Mouse (Mus musculus): ENCODE data around the gene Gm9745. TPM values are rescaled to one million over a fixed set of nuclear protein-coding genes. Genes with fewer than 3 reads are reported as not detected.
"Not testable (repeated sequence)": the region's sequence is repeated elsewhere in the genome, so short reads cannot be mapped to it uniquely, and the experiment has no call there.

The Gm9745 gene
- total and polyA plus RNA-seq, 2 experiments from 2014 or later: not detected

- WGBS: 81% methylated on average over 2 of the region's 2 CpGs
- not testable (repeated sequence) for H3K4me1 ChIP-seq (ENCODE audit: insufficient read depth, low read length); ATAC-seq (ENCODE audit: low FRiP score); H3K27me3 ChIP-seq (ENCODE audit: insufficient read depth, low read length); DNase-seq (ENCODE audit: low spot score); H3K9me3 ChIP-seq (ENCODE audit: low read length); H3K9ac ChIP-seq (replicated peaks; ENCODE audit: low read length, poor library complexity, severe bottlenecking); H3K4me2 ChIP-seq (ENCODE audit: low read depth, low read length, poor library complexity, severe bottlenecking); H3K4me3 ChIP-seq (ENCODE audit: low read depth, low read length); H3K27ac ChIP-seq (ENCODE audit: low read depth, low read length); H3K36me3 ChIP-seq (ENCODE audit: insufficient read depth, low read length)
Observed at GRCm38 (mm10) chr13:8955127-8955526, 7.1 kb upstream of the Gm9745 start.

GRCm38 (mm10) chr13:8952563-8952962 lies 4.5 kb upstream of the Gm9745 start, which contains the start of gene Idi2:
Idi2 (plus strand) TSS chr13:8952863.
- H3K4me2 ChIP-seq (ENCODE audit: low read depth, low read length, poor library complexity, severe bottlenecking); H3K36me3 ChIP-seq (ENCODE audit: insufficient read depth, low read length); H3K27ac ChIP-seq (ENCODE audit: low read depth, low read length); H3K27me3 ChIP-seq (ENCODE audit: insufficient read depth, low read length); ATAC-seq (ENCODE audit: low FRiP score); H3K9ac ChIP-seq (replicated peaks; ENCODE audit: low read length, poor library complexity, severe bottlenecking); H3K4me1 ChIP-seq (ENCODE audit: insufficient read depth, low read length); DNase-seq (ENCODE audit: low spot score); H3K9me3 ChIP-seq (ENCODE audit: low read length); H3K4me3 ChIP-seq (ENCODE audit: low read depth, low read length): not testable (repeated sequence)

DNA sequence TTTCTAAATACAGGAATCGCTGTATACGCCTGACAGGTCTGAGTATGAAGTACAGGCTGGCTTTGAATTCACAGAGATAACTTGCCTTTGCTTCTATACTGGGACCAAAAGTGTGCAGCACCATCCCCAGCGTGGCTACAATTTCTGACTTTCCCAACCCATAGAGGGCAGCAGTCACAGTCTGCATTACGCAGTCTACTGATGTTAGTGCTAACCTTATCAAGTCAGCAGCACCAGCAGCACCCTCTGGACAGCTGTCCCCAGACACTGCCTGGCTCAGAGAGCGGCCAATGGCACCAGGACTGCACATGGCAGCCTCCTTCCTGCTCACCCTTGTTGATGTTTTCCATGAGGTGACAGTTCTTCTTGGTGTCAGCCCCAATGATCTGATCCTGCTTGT lies 4.2 kb downstream of the Gm9745 start:
- not testable (repeated sequence) for H3K36me3 ChIP-seq (ENCODE audit: insufficient read depth, low read length); ATAC-seq (ENCODE audit: low FRiP score); H3K27ac ChIP-seq (ENCODE audit: low read depth, low read length); H3K27me3 ChIP-seq (ENCODE audit: insufficient read depth, low read length); H3K9me3 ChIP-seq (ENCODE audit: low read length); H3K4me1 ChIP-seq (ENCODE audit: insufficient read depth, low read length); DNase-seq (ENCODE audit: low spot score); H3K4me2 ChIP-seq (ENCODE audit: low read depth, low read length, poor library complexity, severe bottlenecking); H3K9ac ChIP-seq (replicated peaks; ENCODE audit: low read length, poor library complexity, severe bottlenecking); H3K4me3 ChIP-seq (ENCODE audit: low read depth, low read length)
- no CpG with 5 or more reads among the region's 5 CpGs for WGBS

DNA sequence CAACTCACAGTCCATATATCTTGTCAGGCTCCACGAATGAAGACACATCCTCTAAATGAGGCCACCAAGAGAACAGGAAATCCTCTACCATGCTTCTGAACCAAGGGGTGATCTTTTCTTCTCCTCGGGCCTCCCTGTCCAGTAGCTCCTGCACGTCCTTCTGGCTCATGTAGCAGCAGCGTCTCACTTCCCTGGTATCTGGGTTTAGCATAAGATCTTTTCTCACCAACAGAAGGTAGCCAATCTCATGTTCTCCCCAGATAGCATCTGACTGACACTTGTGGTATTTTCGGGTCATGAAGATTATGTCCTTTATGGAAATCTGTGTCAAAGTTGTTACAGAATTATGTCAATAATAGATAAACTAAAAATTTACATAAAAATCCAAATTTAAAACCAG lies 6.3 kb downstream of the Gm9745 start:
- DNase-seq (ENCODE audit: low spot score); H3K36me3 ChIP-seq (ENCODE audit: insufficient read depth, low read length); H3K27me3 ChIP-seq (ENCODE audit: insufficient read depth, low read length); ATAC-seq (ENCODE audit: low FRiP score); H3K4me1 ChIP-seq (ENCODE audit: insufficient read depth, low read length); H3K9me3 ChIP-seq (ENCODE audit: low read length); H3K9ac ChIP-seq (replicated peaks; ENCODE audit: low read length, poor library complexity, severe bottlenecking); H3K4me2 ChIP-seq (ENCODE audit: low read depth, low read length, poor library complexity, severe bottlenecking); H3K27ac ChIP-seq (ENCODE audit: low read depth, low read length); H3K4me3 ChIP-seq (ENCODE audit: low read depth, low read length): not testable (repeated sequence)
- WGBS: 80% methylated on average over 1 of the region's 5 CpGs

GRCm38 (mm10) chr13:8941110-8941509 lies 6.9 kb downstream of the Gm9745 start:
- H3K9me3 ChIP-seq (ENCODE audit: low read length); H3K27me3 ChIP-seq (ENCODE audit: insufficient read depth, low read length); H3K4me2 ChIP-seq (ENCODE audit: low read depth, low read length, poor library complexity, severe bottlenecking); H3K4me3 ChIP-seq (ENCODE audit: low read depth, low read length); H3K36me3 ChIP-seq (ENCODE audit: insufficient read depth, low read length); H3K27ac ChIP-seq (ENCODE audit: low read depth, low read length); H3K9ac ChIP-seq (replicated peaks; ENCODE audit: low read length, poor library complexity, severe bottlenecking); ATAC-seq (ENCODE audit: low FRiP score); H3K4me1 ChIP-seq (ENCODE audit: insufficient read depth, low read length); DNase-seq (ENCODE audit: low spot score): not testable (repeated sequence)
- 82% methylated on average over 4 of the region's 4 CpGs for WGBS

GRCm38 (mm10) chr13:8937611-8938140 lies 10.4 kb downstream of the Gm9745 start:
- H3K27ac ChIP-seq (ENCODE audit: low read depth, low read length); H3K4me3 ChIP-seq (ENCODE audit: low read depth, low read length); H3K4me1 ChIP-seq (ENCODE audit: insufficient read depth, low read length); H3K36me3 ChIP-seq (ENCODE audit: insufficient read depth, low read length); H3K27me3 ChIP-seq (ENCODE audit: insufficient read depth, low read length); H3K9me3 ChIP-seq (ENCODE audit: low read length); DNase-seq (ENCODE audit: low spot score); H3K4me2 ChIP-seq (ENCODE audit: low read depth, low read length, poor library complexity, severe bottlenecking); ATAC-seq (ENCODE audit: low FRiP score); H3K9ac ChIP-seq (replicated peaks; ENCODE audit: low read length, poor library complexity, severe bottlenecking): not testable (repeated sequence)
- WGBS: 66% methylated on average over 6 of the region's 6 CpGs

Measured in midbrain, postnatal 0 days (tissue).